Mouse (Mus musculus): ENCODE measurements around the gene Krt20. TPM values are rescaled to one million over a fixed set of nuclear protein-coding genes. Genes with fewer than 3 reads are reported as not detected.

The Krt20 gene
- total RNA-seq (2021) = 0.15 TPM in 1 of 2 replicates, not detected in the other
- long read RNA-seq, partial matches to known transcripts = 0 of 4 reads
- long read RNA-seq, other reads (novel, unspliced or antisense) = 0 of 4 reads

- DNase-seq = no peak
Measured at GRCm38 (mm10) chr11:99437972-99438371, at the start of gene Krt20. Krt20 (minus strand) TSS chr11:99438150.

DNA sequence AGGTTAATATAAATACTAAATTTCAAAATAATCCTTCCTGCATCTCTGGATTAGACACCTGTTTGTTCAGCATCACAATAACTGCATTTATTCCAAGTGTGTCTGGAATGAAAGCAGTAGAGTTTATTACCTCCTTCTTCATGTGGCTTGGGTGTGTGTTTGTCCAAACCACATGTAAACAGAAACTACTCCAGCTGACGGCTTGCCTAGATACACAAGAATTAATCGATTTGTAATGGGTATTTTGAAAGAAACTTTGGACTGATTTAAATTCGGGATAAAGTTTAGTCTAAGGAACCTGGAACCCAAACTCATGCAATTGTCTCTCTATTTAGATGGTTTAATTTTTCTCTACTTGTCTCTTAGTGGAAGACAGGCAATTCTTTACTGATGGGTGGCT, 37.0 kb upstream of the Krt20 start:
- no peak for DNase-seq

DNA sequence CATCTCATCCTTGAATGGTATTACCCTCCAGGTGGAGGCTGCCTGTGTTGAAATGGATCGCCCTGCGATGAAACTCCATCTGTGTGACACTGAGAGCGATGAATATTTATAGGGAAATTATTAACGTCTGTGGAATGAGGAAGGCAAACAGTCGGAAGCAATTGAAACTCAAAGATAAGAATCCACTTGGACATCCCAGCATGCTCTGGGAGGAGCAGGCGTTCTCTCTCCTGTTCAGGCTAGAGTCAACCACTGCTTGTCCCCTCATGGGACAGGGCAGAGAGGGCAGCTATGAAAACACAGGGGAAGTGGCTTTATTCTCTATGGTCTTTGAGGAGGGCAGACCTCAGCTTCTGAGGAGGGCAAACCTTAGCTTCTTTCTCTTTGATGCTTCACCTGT, 35.5 kb upstream of the Krt20 start:
- DNase-seq = no peak

DNA sequence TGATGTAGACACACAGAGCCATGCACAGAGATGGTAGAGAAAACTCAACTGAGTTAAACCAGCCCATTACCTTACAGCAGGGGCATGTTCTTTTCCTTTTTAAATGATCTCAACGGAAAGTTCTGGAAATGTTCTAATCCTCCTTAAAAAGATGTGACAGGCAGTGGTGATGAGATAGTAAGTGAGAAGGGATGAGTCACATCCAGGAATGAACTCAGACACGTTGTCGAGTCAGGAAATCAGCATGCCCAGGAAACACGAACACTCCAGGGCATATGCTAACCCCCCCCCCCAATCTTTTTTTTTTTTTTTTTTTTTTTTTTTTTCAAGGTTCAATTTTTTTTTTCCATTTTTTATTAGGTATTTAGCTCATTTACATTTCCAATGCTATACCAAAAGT, 34.5 kb upstream of the Krt20 start:
- no peak for DNase-seq

- no peak for DNase-seq
Measured at GRCm38 (mm10) chr11:99471946-99472345, 34.0 kb upstream of the Krt20 start.

DNA sequence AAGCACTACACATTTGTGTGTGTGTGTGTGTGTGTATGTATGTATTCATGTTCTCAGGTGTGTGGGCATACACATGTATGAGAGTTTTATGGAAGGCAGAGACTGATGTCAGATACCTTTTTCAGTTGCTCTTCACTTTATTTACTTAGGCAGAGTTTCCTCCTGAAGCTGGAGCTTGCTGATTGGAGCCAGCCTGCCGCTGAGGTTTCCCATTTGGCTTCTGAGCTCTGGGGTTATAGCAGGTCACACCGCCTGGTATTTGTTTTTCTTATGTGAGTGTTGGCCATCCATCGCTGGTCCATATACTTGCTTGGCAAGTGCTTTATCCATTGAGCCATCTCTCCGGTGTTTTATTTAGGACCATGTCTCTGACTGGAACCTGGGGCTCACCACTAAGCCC, 31.3 kb upstream of the Krt20 start:
- DNase-seq = no peak

DNA sequence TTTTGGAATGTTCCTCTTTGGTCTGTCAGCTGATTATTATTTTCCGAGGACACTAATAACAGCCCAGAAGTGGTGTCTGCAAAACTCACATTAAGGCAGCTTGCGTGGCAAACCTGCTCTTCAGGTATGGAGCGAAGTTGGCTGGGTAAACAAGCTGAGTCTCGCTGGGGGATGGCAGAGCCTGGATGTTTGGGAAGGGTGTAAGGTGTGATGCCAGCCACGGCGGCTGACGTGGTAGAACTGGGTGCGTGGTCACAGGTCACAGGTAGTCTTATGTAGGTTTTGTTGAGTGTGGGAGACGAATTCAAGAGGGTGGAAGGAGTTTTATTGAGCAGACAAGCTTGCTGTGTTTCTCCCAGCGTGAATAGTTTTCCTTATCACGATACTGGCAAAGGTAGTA, 30.6 kb upstream of the Krt20 start:
- DNase-seq = no peak

DNA sequence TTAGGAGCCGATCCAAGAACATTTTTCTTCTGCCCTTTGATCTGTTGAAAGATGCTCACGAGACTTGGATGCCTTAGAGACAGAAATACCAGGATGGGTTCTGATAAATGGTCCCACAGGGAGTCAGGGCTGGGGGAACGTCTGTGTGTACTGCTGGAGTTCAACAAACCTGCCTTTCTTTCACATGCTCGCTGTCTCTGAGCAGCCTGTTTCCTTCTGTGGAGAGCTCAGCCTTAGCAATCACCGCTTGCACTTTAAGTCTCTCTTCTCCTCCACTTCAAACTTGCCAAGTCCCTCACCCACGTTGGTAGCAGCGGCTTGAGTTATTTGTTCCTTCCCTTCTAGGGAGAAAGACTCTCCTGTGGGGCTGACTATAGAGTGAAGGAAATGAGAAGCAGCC, 28.4 kb upstream of the Krt20 start:
- DNase-seq = no peak

- peak; percentile 84 for DNase-seq
Measured at GRCm38 (mm10) chr11:99464836-99465235, 26.9 kb upstream of the Krt20 start.

- peak; percentile 68 for DNase-seq
Measured at GRCm38 (mm10) chr11:99463155-99463554, 25.2 kb upstream of the Krt20 start.

DNA sequence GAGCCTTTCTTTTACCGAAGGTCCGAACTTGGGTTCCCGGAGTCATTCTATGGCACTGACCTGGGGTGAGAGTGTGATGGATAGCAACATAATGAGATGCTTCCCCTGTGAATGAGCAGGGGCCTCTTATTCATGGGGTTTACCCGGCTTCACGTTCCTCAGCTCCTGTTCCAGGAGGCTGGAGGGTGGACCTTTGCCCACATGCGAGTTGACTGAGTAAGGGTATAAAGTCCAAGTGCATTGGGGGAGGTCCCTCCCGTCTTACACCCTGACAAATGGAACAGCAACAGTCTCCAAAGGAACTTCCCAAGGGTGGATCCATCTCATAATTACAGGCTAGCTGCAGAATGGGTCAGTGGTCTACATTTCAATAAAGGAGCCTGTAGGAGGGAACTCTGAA, 23.8 kb upstream of the Krt20 start:
- no peak for DNase-seq

DNA sequence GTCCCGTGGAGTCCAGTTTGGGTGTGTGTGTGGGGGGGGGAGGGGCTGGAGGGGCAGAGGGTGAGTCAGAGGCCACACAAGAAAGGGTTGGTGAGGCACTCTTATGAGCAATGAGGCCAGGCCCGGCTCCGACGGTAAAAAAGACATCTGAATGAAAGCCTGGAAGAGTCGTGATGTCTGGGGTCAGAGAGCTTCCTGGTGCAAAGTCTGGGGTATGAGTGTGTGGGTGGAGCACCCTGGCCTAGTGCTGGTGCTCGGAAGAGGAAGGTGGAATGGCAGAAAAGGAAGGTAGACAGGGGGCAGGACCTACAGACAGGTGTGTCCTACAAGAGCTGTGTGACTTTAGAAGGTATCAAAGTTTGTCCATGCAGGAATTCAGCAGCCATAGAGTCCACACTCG, 20.9 kb upstream of the Krt20 start:
- DNase-seq = no peak

- no peak for DNase-seq
Measured at GRCm38 (mm10) chr11:99454759-99455158, 16.8 kb upstream of the Krt20 start.

DNA sequence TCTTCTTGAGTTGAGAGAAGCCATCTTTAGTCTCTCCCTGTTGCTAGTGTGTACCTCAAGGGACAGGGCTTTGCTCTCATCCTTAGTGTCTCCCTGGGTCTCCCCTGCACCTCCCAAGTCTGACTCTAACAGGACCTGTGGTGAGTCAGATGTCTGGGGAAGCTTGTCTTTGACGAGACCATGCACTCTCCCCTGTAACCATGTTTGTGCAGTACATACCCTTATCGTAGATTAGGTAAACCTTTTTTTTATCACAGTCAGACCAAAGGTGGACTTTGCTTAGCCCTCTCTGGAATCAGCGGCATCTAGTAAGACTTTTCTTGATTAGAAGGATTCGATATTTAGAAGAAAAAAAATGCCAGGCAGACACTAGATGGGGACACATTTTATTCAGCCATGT, 16.1 kb upstream of the Krt20 start:
- DNase-seq = no peak

DNA sequence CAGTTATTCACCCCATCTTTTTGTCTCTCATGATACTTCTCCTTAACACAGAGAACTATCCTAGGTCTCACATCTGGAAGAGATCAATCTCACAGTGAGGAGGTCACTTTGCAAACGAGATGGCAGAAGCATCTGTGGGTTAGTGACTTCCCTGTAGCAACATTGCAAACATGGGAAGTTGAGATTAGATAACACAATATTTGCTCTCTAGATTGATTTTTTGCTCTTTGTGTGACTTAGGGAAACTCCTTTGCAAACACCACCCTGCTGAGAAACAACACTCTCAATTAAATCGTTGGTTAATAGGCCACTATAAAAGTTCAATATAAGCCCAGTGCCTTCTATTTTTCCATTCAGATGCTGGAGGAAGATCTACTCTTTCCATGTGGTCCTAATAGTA, 10.8 kb upstream of the Krt20 start:
- no peak for DNase-seq

- no peak for DNase-seq
Measured at GRCm38 (mm10) chr11:99441220-99441619, 3.3 kb upstream of the Krt20 start.

DNA sequence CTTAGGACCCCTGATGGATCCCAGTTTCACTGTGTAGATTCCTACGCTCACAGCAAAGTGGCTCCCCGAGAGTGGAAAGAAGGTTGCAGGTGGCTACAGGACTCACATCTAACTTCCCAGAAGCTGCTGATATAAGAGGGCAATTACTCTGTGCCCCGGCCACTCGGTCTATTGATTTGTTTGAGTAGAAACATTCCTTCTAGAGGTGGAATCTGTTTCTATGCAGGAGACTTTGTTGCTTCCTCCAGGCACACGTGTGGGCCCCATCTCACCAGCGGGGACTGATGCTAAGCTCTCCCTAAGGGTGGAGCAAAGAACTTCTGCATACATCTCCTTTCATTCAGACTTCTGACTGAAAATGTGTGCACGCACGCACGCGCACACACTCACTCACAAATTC, 1.5 kb upstream of the Krt20 start:
- no peak for DNase-seq

- no peak for DNase-seq
Measured at GRCm38 (mm10) chr11:99436625-99437024, 1.3 kb downstream of the Krt20 start.

- peak; percentile 18 for DNase-seq
Measured at GRCm38 (mm10) chr11:99430670-99431069, 7.3 kb downstream of the Krt20 start.

- no peak for DNase-seq
Measured at GRCm38 (mm10) chr11:99422159-99422558, 15.8 kb downstream of the Krt20 start, which contains the start of gene Krt12. Krt12 (minus strand) TSS chr11:99422259.

DNA sequence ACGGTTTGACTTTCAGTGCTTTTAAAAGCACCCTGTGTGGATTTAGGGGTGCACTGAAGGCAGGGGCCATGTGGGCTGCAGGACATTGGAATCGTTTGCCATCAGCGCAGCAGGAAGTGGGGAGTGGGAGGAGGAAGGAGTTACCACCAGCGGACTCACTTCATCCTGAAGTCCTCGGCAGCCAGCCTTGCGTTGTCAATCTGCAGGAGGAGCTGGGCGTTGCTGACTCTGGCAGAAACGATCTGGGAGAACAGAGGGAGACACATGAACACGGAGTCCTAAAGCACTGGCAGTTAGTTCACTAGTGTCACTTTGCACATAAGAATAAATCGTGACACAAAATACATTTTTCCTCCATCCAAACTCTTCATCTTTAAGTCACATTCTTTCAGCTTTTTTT, 17.4 kb downstream of the Krt20 start:
- no peak for DNase-seq

DNA sequence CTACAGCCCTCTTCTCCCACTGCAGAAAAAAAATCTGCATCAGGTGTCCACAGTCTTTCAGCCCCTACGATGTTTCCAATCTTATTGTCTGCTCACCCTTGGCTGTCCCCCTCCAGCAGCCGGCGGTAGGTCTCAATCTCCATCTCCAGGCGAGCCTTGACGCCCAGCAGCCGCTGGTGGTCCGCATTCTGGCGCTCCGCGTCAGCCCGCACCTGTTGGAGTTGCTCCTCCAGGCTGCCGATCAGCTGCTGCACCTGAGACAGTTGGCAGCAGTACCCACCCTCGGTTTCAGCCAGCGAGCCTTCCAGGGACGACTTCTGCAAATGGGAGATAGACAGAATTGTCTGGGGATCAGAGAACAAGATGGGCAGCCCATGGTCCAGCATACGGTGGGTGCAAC, 20.1 kb downstream of the Krt20 start:
- no peak for DNase-seq

DNA sequence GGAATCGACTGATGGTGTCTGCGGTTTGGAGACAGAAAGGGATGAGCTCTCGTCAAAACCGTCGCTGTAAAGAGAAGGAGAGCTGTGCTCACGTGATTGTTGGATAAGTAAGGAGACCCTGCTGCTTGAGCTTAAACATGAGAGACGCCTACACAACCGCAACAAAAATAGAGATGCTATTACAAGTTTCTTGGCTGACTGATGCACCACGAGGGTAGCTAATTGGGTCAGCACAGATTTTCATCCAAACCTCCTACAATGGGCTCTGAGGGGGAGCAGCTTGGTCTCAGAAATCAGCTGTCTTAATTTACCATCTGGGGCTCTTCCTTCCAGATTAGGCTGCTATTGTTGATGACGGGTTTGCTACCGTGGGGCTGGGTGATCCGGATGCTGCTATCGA, 21.0 kb downstream of the Krt20 start:
- DNase-seq = no peak

- DNase-seq = no peak
Measured at GRCm38 (mm10) chr11:99414463-99415147, 23.3 kb downstream of the Krt20 start.

DNA sequence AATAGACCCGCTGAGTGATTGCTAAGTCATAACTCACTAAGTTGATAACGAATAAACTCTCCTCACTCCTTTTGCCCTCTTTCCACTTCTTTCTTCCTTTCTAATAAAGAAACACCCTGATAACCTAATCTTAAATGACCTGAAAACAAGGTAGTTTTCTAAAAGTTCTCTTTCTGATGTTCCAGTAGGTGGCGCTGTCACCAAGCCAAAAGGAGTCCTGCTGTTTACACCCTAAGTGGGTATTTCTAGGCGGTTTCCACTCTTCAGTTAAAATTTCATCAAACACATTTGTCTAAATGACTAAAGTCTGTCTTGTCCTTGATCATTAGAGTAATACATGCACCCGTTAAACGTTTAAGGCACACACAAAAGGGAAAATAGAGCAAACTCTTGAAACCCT, 24.7 kb downstream of the Krt20 start:
- peak; percentile 36 for DNase-seq
